Mouse (Mus musculus) small intestine, adult 2 months (tissue): ENCODE data around the gene Ubac2.

Experiments
- CTCF ChIP-seq: fragments of 200-500 bp; IDR thresholded peaks from 2 replicates; pipeline ENCODE4 v1.5.1; 2012; ENCODE audit warnings: low read depth, mild to moderate bottlenecking, control low read depth, inconsistent platforms, low read length, moderate library complexity, mixed read lengths; ENCODE audit not compliant: insufficient replicate concordance, insufficient read length; ENCODE audit errors: extremely low read depth
- POLR2A ChIP-seq: fragments of 200-500 bp; IDR thresholded peaks from 2 replicates; pipeline ENCODE4 v1.6.1; 2012; ENCODE audit warnings: low read depth, mild to moderate bottlenecking, control low read depth, inconsistent platforms, low read length, moderate library complexity

DNA sequence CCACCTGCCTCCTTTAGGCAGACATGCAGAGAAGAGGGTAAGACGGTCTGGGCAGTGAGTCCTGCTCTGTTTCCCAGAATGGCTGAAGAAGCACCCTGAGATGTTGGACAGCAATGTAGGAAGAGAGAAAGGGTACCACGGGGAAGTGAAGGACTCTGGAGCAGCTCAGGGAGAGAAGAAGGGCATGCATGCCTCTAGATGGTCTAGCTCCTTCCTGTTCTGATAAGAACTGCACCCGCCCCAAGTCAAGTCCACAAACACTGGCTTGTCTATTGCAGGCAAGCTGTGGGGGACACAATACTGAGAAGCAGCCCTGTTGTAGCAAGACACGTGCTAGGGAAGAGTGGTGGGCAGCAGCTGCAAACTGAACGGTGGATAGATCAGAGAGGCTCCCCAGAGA, 133.8 kb downstream of the Ubac2 start:
- no peak for TF ChIP-seq CTCF
- no peak for TF ChIP-seq POLR2A
